Mouse (Mus musculus) CH12.LX (cell line): ENCODE results near the gene Catsper2. TPM values are rescaled to one million over a fixed set of nuclear protein-coding genes. Genes with fewer than 3 reads are reported as not detected.

ENCODE experiments used
- DNase-seq: peaks from one replicate; pipeline ENCODE4 v3.0.0-alpha.2; 2013; ENCODE audit errors: extremely low read depth
- H3K27ac ChIP-seq: 2 replicates; pipeline ENCODE4 v1.5.1; 2012; ENCODE audit warnings: low read depth, mild to moderate bottlenecking, control low read depth, moderate library complexity; ENCODE audit not compliant: insufficient read depth
- H3K27me3 ChIP-seq: replicated peaks from 2 replicates; pipeline ENCODE3; 2012; ENCODE audit warnings: inconsistent platforms
- H3K36me3 ChIP-seq, 2 experiments: replicated peaks in 1 of 2; 2 replicates each; pipeline versions ENCODE3 to v1.6.1; 2012; ENCODE audit warnings: inconsistent platforms in 1 of 2, low read length in 1 of 2, mild to moderate bottlenecking in 1 of 2, mixed read lengths in 1 of 2, moderate library complexity in 1 of 2; ENCODE audit not compliant: control insufficient read depth in 1 of 2, insufficient read depth in 1 of 2
- H3K4me1 ChIP-seq, 2 experiments: 2 replicates each; pipeline ENCODE4 v1.6.1; 2012; ENCODE audit warnings: inconsistent platforms in 1 of 2, moderate library complexity in 1 of 2; ENCODE audit not compliant: insufficient read depth in 2 of 2, control insufficient read depth in 1 of 2
- H3K4me2 ChIP-seq: 2 replicates; pipeline ENCODE4 v1.6.1; 2012; ENCODE audit warnings: low read depth, mild to moderate bottlenecking, control low read depth; ENCODE audit not compliant: poor library complexity, insufficient read depth, severe bottlenecking
- H3K4me3 ChIP-seq, 3 experiments: fragments of 150-350 bp in 1 of 3; sonication (generic) in 1 of 3; replicated peaks in 1 of 3; 2 replicates each; pipeline versions ENCODE3 to v1.5.1; 2011 to 2012; ENCODE audit warnings: low read depth in 2 of 3, low read length in 2 of 3, mild to moderate bottlenecking in 2 of 3, moderate library complexity in 2 of 3, control low read depth in 1 of 3, improper control_type of control experiment in 1 of 3, inconsistent platforms in 1 of 3, mixed read lengths in 1 of 3; ENCODE audit not compliant: poor library complexity in 1 of 3
- H3K79me2 ChIP-seq: replicated peaks from 2 replicates; pipeline ENCODE4 v1.6.1; 2012; ENCODE audit warnings: mild to moderate bottlenecking, moderate library complexity; ENCODE audit not compliant: control insufficient read depth, poor library complexity, insufficient read depth, severe bottlenecking; ENCODE audit errors: extremely low read depth
- H3K9ac ChIP-seq: 2 replicates; pipeline ENCODE4 v1.6.1; 2012; ENCODE audit warnings: low read depth, mild to moderate bottlenecking, control low read depth, moderate library complexity; ENCODE audit not compliant: insufficient read depth
- H3K9me3 ChIP-seq: replicated peaks from 2 replicates; pipeline ENCODE3; 2012; ENCODE audit warnings: low read length, inconsistent platforms, mixed read lengths
- CHD1 ChIP-seq: IDR thresholded peaks from 2 replicates; pipeline ENCODE4 v1.6.1; 2012; ENCODE audit warnings: low read depth, low read length, improper control_type of control experiment, inconsistent platforms
- CHD2 ChIP-seq: IDR thresholded peaks from 2 replicates; pipeline ENCODE4 v1.6.1; 2011; ENCODE audit warnings: low read length, improper control_type of control experiment
- CTCF ChIP-seq, 2 experiments: IDR thresholded peaks in 1 of 2; conservative IDR thresholded peaks in 1 of 2; 2 replicates each; pipeline ENCODE4 v1.5.1; 2011 to 2012; ENCODE audit warnings: low read depth in 2 of 2, low read length in 2 of 2, improper control_type of control experiment in 1 of 2, inconsistent platforms in 1 of 2, mild to moderate bottlenecking in 1 of 2, moderate library complexity in 1 of 2
- E2F4 ChIP-seq: IDR thresholded peaks from 2 replicates; pipeline ENCODE4 v1.6.1; 2011; ENCODE audit warnings: low read depth, low read length, improper control_type of control experiment; ENCODE audit not compliant: insufficient replicate concordance
- ELF1 ChIP-seq: IDR thresholded peaks from 2 replicates; pipeline ENCODE4 v1.6.1; 2014; ENCODE audit warnings: low read depth, mild to moderate bottlenecking, inconsistent platforms, low read length, improper control_type of control experiment
- HCFC1 ChIP-seq: IDR thresholded peaks from 2 replicates; pipeline ENCODE4 v1.6.1; 2012; ENCODE audit warnings: low read depth, mild to moderate bottlenecking, inconsistent platforms, low read length, improper control_type of control experiment
- IRF4 ChIP-seq: IDR thresholded peaks from 2 replicates; pipeline ENCODE4 v1.6.1; 2014; ENCODE audit warnings: low read depth, mild to moderate bottlenecking, inconsistent platforms, low read length, improper control_type of control experiment
- JUN ChIP-seq: IDR thresholded peaks from 2 replicates; pipeline ENCODE4 v1.6.1; 2011; ENCODE audit warnings: low read depth, mild to moderate bottlenecking, low read length, improper control_type of control experiment, moderate library complexity; ENCODE audit not compliant: insufficient read depth
- JUND ChIP-seq: conservative IDR thresholded peaks from 2 replicates; pipeline ENCODE4 v1.6.1; 2011; ENCODE audit warnings: low read depth, low read length, improper control_type of control experiment
- KAT2A ChIP-seq: IDR thresholded peaks from 2 replicates; pipeline ENCODE4 v1.6.1; 2012; ENCODE audit warnings: low read length, improper control_type of control experiment, inconsistent platforms; ENCODE audit not compliant: insufficient replicate concordance
- MAFK ChIP-seq: IDR thresholded peaks from 2 replicates; pipeline ENCODE4 v1.6.1; 2011; ENCODE audit warnings: low read length, improper control_type of control experiment; ENCODE audit not compliant: insufficient replicate concordance
- MAX ChIP-seq: IDR thresholded peaks from 2 replicates; pipeline ENCODE4 v1.6.1; 2011; ENCODE audit warnings: low read length, improper control_type of control experiment
- MXI1 ChIP-seq: IDR thresholded peaks from 2 replicates; pipeline ENCODE4 v1.6.1; 2011; ENCODE audit warnings: mild to moderate bottlenecking, low read depth, low read length, improper control_type of control experiment
- MYC ChIP-seq: IDR thresholded peaks from 2 replicates; pipeline ENCODE4 v1.6.1; 2011; ENCODE audit warnings: low read depth, mild to moderate bottlenecking, improper control_type of control experiment, low read length
- NELFE ChIP-seq: IDR thresholded peaks from 2 replicates; pipeline ENCODE4 v1.6.1; 2011; ENCODE audit warnings: low read depth, low read length, improper control_type of control experiment
- NRF1 ChIP-seq: IDR thresholded peaks from 2 replicates; pipeline ENCODE4 v1.6.1; 2014; ENCODE audit warnings: low read depth, mild to moderate bottlenecking, inconsistent platforms, low read length, improper control_type of control experiment, moderate library complexity
- PAX5 ChIP-seq: IDR thresholded peaks from 2 replicates; pipeline ENCODE4 v1.6.1; 2012; ENCODE audit warnings: low read length, inconsistent platforms, mixed read lengths
- POLR2A ChIP-seq: IDR thresholded peaks from 2 replicates; pipeline ENCODE4 v1.6.1; 2011; ENCODE audit warnings: low read depth, mild to moderate bottlenecking, improper control_type of control experiment, low read length
- POLR2AphosphoS2 ChIP-seq: IDR thresholded peaks from 2 replicates; pipeline ENCODE4 v1.6.1; 2011; ENCODE audit warnings: low read depth, low read length, improper control_type of control experiment
- RAD21 ChIP-seq: IDR thresholded peaks from 2 replicates; pipeline ENCODE4 v1.6.1; 2011; ENCODE audit warnings: low read depth, mild to moderate bottlenecking, low read length, improper control_type of control experiment, moderate library complexity
- SIN3A ChIP-seq: IDR thresholded peaks from 2 replicates; pipeline ENCODE4 v1.6.1; 2012; ENCODE audit warnings: low read length, improper control_type of control experiment, inconsistent platforms
- SMC3 ChIP-seq: IDR thresholded peaks from 2 replicates; pipeline ENCODE4 v1.6.1; 2011; ENCODE audit warnings: low read depth, low read length, improper control_type of control experiment
- TBP ChIP-seq: conservative IDR thresholded peaks from 2 replicates; pipeline ENCODE4 v1.6.1; 2011; ENCODE audit warnings: low read depth, low read length, improper control_type of control experiment
- TCF12 ChIP-seq: IDR thresholded peaks from 2 replicates; pipeline ENCODE4 v1.6.1; 2014; ENCODE audit warnings: low read depth, mild to moderate bottlenecking, inconsistent platforms, low read length, improper control_type of control experiment
- UBTF ChIP-seq: IDR thresholded peaks from 2 replicates; pipeline ENCODE4 v1.6.1; 2012; ENCODE audit warnings: low read depth, mild to moderate bottlenecking, inconsistent platforms, low read length, improper control_type of control experiment, moderate library complexity
- USF1 ChIP-seq: IDR thresholded peaks from 2 replicates; pipeline ENCODE4 v1.6.1; 2014; ENCODE audit warnings: low read depth, mild to moderate bottlenecking, inconsistent platforms, low read length, improper control_type of control experiment
- ZC3H11A ChIP-seq: IDR thresholded peaks from 2 replicates; pipeline ENCODE4 v1.6.1; 2012; ENCODE audit warnings: low read depth, mild to moderate bottlenecking, inconsistent platforms, low read length, improper control_type of control experiment
- ZKSCAN1 ChIP-seq: IDR thresholded peaks from 2 replicates; pipeline ENCODE4 v1.6.1; 2012; ENCODE audit warnings: low read depth, inconsistent platforms, low read length, improper control_type of control experiment, borderline replicate concordance
- ZNF384 ChIP-seq: IDR thresholded peaks from 2 replicates; pipeline ENCODE4 v1.6.1; 2012; ENCODE audit warnings: low read depth, low read length, improper control_type of control experiment, inconsistent platforms
- dilution Hi-C: fragments of 300-500 bp; cut with MboI; formaldehyde crosslinking; loops from 2 replicates; pipeline ENCODE4 v1.14.3; 2020; ENCODE audit warnings: low sequenced_read_pairs; ENCODE audit not compliant: extremely low pct_unique_long_range_greater_than_20kb, extremely low pct_ligation_motif_present
- in situ Hi-C: fragments of 300-500 bp; cut with MboI; formaldehyde crosslinking; loops from 3 replicates; pipeline ENCODE4 v1.14.3; 2019; ENCODE audit warnings: low sequenced_read_pairs, low pct_ligation_motif_present, low pct_unique_long_range_greater_than_20kb, mixed read lengths
- polyA plus RNA-seq: library from polyadenylated mRNA; unstranded; fragments of >175 nt; gene quantifications from 2 replicates; pipeline ENCODE4 v1.2.1, GENCODE M21; 2012; ENCODE audit warnings: low read depth; ENCODE audit not compliant: insufficient read length
- total RNA-seq, 2 experiments: library from RNA; depleted of rRNA; stranded (reverse); fragments of 300-350 nt in 1 of 2; fragments of >200 nt in 1 of 2; gene quantifications; 2 replicates each; pipeline ENCODE4 v1.2.3; 2012 to 2014

Catsper2 gene
- total and polyA plus RNA-seq, 3 experiments = 0.89 to 2.2 (median 1.8) TPM

GRCm38 (mm10) chr2:121357494-121357893 lies 56.1 kb downstream of the Catsper2 start, which contains the start of gene Ckmt1:
Gene Ckmt1, plus strand, starts transcription at chr2:121357714.
- Histone ChIP-seq H3K4me1 (peaks cover 9 to 18% of the 10 kb centered on the region in 2 experiments), H3K4me3 (peak within 1 kb of the TSS in 1 of 3 experiments; percentile 6), H3K4me2 (peak within 1 kb of the TSS; percentile 65), H3K79me2 (no peaks in the 10 kb centered on the region), H3K27ac (no peak within 1 kb of the TSS), H3K9ac (no peak within 1 kb of the TSS; the same call in 1 of the 2 replicates), H3K9me3 (no peaks in the 10 kb centered on the region), H3K27me3 (peaks cover 48% of the 10 kb centered on the region), H3K36me3 (peaks cover 5 to 15% of the 10 kb centered on the region in 2 experiments)
- in situ Hi-C loops = no loop called here
- DNase-seq = no peak
- dilution Hi-C loops = no loop called here
- TF ChIP-seq MAFK (no peak), POLR2AphosphoS2 (no peak), MYC (no peak), JUND (no peak)

- Histone ChIP-seq H3K9ac (peak within 1 kb of the TSS; percentile 74), H3K4me3 (peak within 1 kb of the TSS; percentile 76 to 81 (median 80)), H3K27me3 (peaks cover 43% of the 10 kb centered on the region), H3K27ac (no peak within 1 kb of the TSS), H3K79me2 (no peaks in the 10 kb centered on the region), H3K4me2 (peak within 1 kb of the TSS; percentile 79), H3K4me1 (peaks cover 9 to 18% of the 10 kb centered on the region in 2 experiments), H3K36me3 (peaks cover 5 to 8% of the 10 kb centered on the region in 2 experiments), H3K9me3 (no peaks in the 10 kb centered on the region)
- in situ Hi-C loops (no loop called here), dilution Hi-C loops (no loop called here)
- DNase-seq = peak; percentile 94
- TF ChIP-seq JUN = no peak
- TF ChIP-seq ZKSCAN1 = no peak
- TF ChIP-seq POLR2A = peak; percentile 41; the same call in 1 of the 2 replicates
- no peak for TF ChIP-seq TBP
- 0 out of 2 replicates have a peak, but pooled peaks have one; percentile 57 for TF ChIP-seq KAT2A
- peak; percentile 55 for TF ChIP-seq ELF1
- TF ChIP-seq CHD1 = no peak
- no peak for TF ChIP-seq ZC3H11A
- peak; percentile 55 for TF ChIP-seq TCF12
- TF ChIP-seq UBTF = no peak
- no peak for TF ChIP-seq PAX5
- TF ChIP-seq CTCF (conservative IDR thresholded peaks at IDR 0.05 in 1 of 2, IDR thresholded peaks at IDR 0.05 in 1 of 2; ENCODE audit: low read depth in 2 of 2, low read length in 2 of 2) = peak; percentile 57 to 89
- peak; percentile 77 for TF ChIP-seq HCFC1
- 0 out of 2 replicates have a peak, but pooled peaks have one; percentile 15 for TF ChIP-seq MAX
- TF ChIP-seq SIN3A = peak; percentile 68; the same call in 1 of the 2 replicates
- TF ChIP-seq SMC3 = peak; percentile 58
- peak; percentile 64 for TF ChIP-seq RAD21
- TF ChIP-seq E2F4 = peak; percentile 49; the same call in 1 of the 2 replicates
- peak; percentile 67 for TF ChIP-seq NRF1
- peak; percentile 33; the same call in 1 of the 2 replicates for TF ChIP-seq MXI1
- TF ChIP-seq IRF4 = peak; percentile 47; the same call in 1 of the 2 replicates
- TF ChIP-seq POLR2AphosphoS2 = no peak
- TF ChIP-seq CHD2 = peak; percentile 76
- no peak for TF ChIP-seq ZNF384
- peak; percentile 56 for TF ChIP-seq USF1
- TF ChIP-seq NELFE = 0 out of 2 replicates have a peak, but pooled peaks have one; percentile 8
These were observed 58.6 kb downstream of the Catsper2 start, which contains the start of gene Ppip5k1 for GRCm38 (mm10) chr2:121354820-121355592. Gene Ppip5k1, minus strand, starts transcription at chr2:121355396.
